Mouse (Mus musculus) neural tube, embryonic 12.5 days (tissue): Measurements from ENCODE around the gene Crkl. TPM values are rescaled to one million over a fixed set of nuclear protein-coding genes. Genes with fewer than 3 reads are reported as not detected.

ENCODE experiments used
- ATAC-seq: fragments of 200-750 bp; cut with Nextera tagmentation; 2 replicates; pipeline ENCODE4 v1.8.0; 2017; ENCODE audit warnings: low read depth, mild to moderate bottlenecking, moderate TSS enrichment, moderate library complexity; ENCODE audit not compliant: low FRiP score
- H3K27ac ChIP-seq: fragments of 300-500 bp; sonication (generic); 2 replicates; pipeline ENCODE4 v1.5.1; 2016
- H3K27me3 ChIP-seq: fragments of 300-500 bp; sonication (generic); replicated peaks from 2 replicates; pipeline ENCODE4 v1.6.1; 2016; ENCODE audit warnings: mild to moderate bottlenecking
- H3K36me3 ChIP-seq: fragments of 300-500 bp; sonication (generic); 2 replicates; pipeline ENCODE4 v1.6.1; 2016; ENCODE audit warnings: mild to moderate bottlenecking
- H3K4me1 ChIP-seq: fragments of 300-500 bp; sonication (generic); 2 replicates; pipeline ENCODE4 v1.6.1; 2016
- H3K4me2 ChIP-seq: fragments of 300-500 bp; sonication (generic); replicated peaks from 2 replicates; pipeline ENCODE4 v1.6.1; 2016; ENCODE audit warnings: mild to moderate bottlenecking
- H3K4me3 ChIP-seq: fragments of 300-500 bp; sonication (generic); 2 replicates; pipeline ENCODE4 v1.5.1; 2016
- H3K9ac ChIP-seq: fragments of 300-500 bp; sonication (generic); 2 replicates; pipeline ENCODE4 v1.6.1; 2016; ENCODE audit warnings: mild to moderate bottlenecking
- H3K9me3 ChIP-seq: fragments of 300-500 bp; sonication (generic); 2 replicates; pipeline ENCODE4 v1.6.1; 2016; ENCODE audit warnings: mild to moderate bottlenecking
- WGBS: fragments of 180-500 bp; shearing (Covaris S2); methylation state at CpG from one replicate; pipeline ENCODE4 v1.1.7; 2016; 5-methylcytosine and 5-hydroxymethylcytosine counted together
- polyA plus RNA-seq: library from polyadenylated mRNA; unstranded; fragments of >200 nt; fragmentation: Nextera tagmentation; extraction: Ambion mirVana; gene quantifications from 2 replicates; pipeline ENCODE4 v1.2.1, GENCODE M21; 2016

The Crkl gene
- polyA plus RNA-seq, 1 experiment from 2014 or later, result 91.0 TPM

GRCm38 (mm10) chr16:17510686-17511085, 58.9 kb downstream of the Crkl start:
- Histone ChIP-seq H3K9me3 (no peaks in the 10 kb centered on the region), H3K4me2 (peak overlapping the region; percentile 71; the same call in 1 of the 2 replicates), H3K9ac (no peak overlapping the region), H3K27ac (no peak overlapping the region), H3K36me3 (peaks cover 46% of the 10 kb centered on the region), H3K4me3 (no peak overlapping the region), H3K27me3 (no peaks in the 10 kb centered on the region), H3K4me1 (peaks cover 15% of the 10 kb centered on the region)
- WGBS, result 90% methylated on average over 2 of the region's 2 CpGs
- no peak for ATAC-seq

- H3K4me3 ChIP-seq, result no peak overlapping the region
- no peaks in the 10 kb centered on the region for H3K27me3 ChIP-seq
- H3K27ac ChIP-seq, result no peak overlapping the region
- no peaks in the 10 kb centered on the region for H3K9me3 ChIP-seq
- peaks cover 15% of the 10 kb centered on the region for H3K4me1 ChIP-seq
- ATAC-seq, result no peak
- no peak overlapping the region for H3K4me2 ChIP-seq
- H3K36me3 ChIP-seq, result peaks cover 53% of the 10 kb centered on the region
- 93% methylated on average over 4 of the region's 4 CpGs for WGBS
- H3K9ac ChIP-seq, result no peak overlapping the region
These were observed 59.6 kb downstream of the Crkl start for GRCm38 (mm10) chr16:17511431-17511830.

- Histone ChIP-seq H3K36me3 (peaks cover 95% of the 10 kb centered on the region), H3K4me2 (no peak overlapping the region), H3K9ac (no peak overlapping the region), H3K9me3 (no peaks in the 10 kb centered on the region), H3K27me3 (no peaks in the 10 kb centered on the region), H3K27ac (no peak overlapping the region), H3K4me1 (no peaks in the 10 kb centered on the region), H3K4me3 (no peak overlapping the region)
- WGBS, result 86% methylated on average over 2 of the region's 2 CpGs
- ATAC-seq, result no peak
These were observed 67.1 kb downstream of the Crkl start for GRCm38 (mm10) chr16:17518910-17519309.

- H3K36me3 ChIP-seq, result peaks cover 95% of the 10 kb centered on the region
- WGBS, result 94% methylated on average over 11 of the region's 11 CpGs
- H3K27me3 ChIP-seq, result no peaks in the 10 kb centered on the region
- H3K4me1 ChIP-seq, result no peaks in the 10 kb centered on the region
- no peaks in the 10 kb centered on the region for H3K9me3 ChIP-seq
- ATAC-seq, result no peak
- no peak overlapping the region for H3K4me3 ChIP-seq
- H3K4me2 ChIP-seq, result no peak overlapping the region
- no peak overlapping the region for H3K27ac ChIP-seq
- no peak overlapping the region for H3K9ac ChIP-seq
These were observed 72.4 kb downstream of the Crkl start for GRCm38 (mm10) chr16:17524156-17524555.

GRCm38 (mm10) chr16:17525524-17525923, 73.7 kb downstream of the Crkl start:
- H3K4me1 ChIP-seq, result peaks cover 10% of the 10 kb centered on the region
- H3K4me2 ChIP-seq, result no peak overlapping the region
- 93% methylated on average over 3 of the region's 3 CpGs for WGBS
- no peak overlapping the region for H3K9ac ChIP-seq
- peaks cover 81% of the 10 kb centered on the region for H3K36me3 ChIP-seq
- H3K27me3 ChIP-seq, result no peaks in the 10 kb centered on the region
- no peak overlapping the region for H3K27ac ChIP-seq
- no peaks in the 10 kb centered on the region for H3K9me3 ChIP-seq
- H3K4me3 ChIP-seq, result no peak overlapping the region
- ATAC-seq, result no peak

GRCm38 (mm10) chr16:17526223-17526622, 74.4 kb downstream of the Crkl start:
- ATAC-seq, result no peak
- H3K4me1 ChIP-seq, result peaks cover 10% of the 10 kb centered on the region
- H3K4me2 ChIP-seq, result no peak overlapping the region
- H3K27ac ChIP-seq, result no peak overlapping the region
- H3K27me3 ChIP-seq, result no peaks in the 10 kb centered on the region
- no peak overlapping the region for H3K9ac ChIP-seq
- no peak overlapping the region for H3K4me3 ChIP-seq
- no peaks in the 10 kb centered on the region for H3K9me3 ChIP-seq
- peaks cover 74% of the 10 kb centered on the region for H3K36me3 ChIP-seq
- WGBS, result 91% methylated on average over 6 of the region's 6 CpGs

- Histone ChIP-seq H3K9ac (no peak overlapping the region), H3K9me3 (no peaks in the 10 kb centered on the region), H3K36me3 (peaks cover 60% of the 10 kb centered on the region), H3K4me1 (peaks cover 16% of the 10 kb centered on the region), H3K27ac (no peak overlapping the region), H3K27me3 (no peaks in the 10 kb centered on the region), H3K4me2 (no peak overlapping the region), H3K4me3 (no peak overlapping the region)
- ATAC-seq, result no peak
These were observed 75.8 kb downstream of the Crkl start for GRCm38 (mm10) chr16:17527606-17528005.

- 86% methylated on average over 13 of the region's 13 CpGs for WGBS
- H3K27ac ChIP-seq, result no peak overlapping the region
These were observed 76.5 kb downstream of the Crkl start for GRCm38 (mm10) chr16:17528276-17528675.

GRCm38 (mm10) chr16:17529981-17530586, 78.3 kb downstream of the Crkl start:
- Histone ChIP-seq H3K4me3 (peak overlapping the region; percentile 60), H3K36me3 (peaks cover 38% of the 10 kb centered on the region), H3K27ac (peak overlapping the region; percentile 72), H3K9ac (peak overlapping the region; percentile 79), H3K4me1 (peaks cover 16% of the 10 kb centered on the region), H3K27me3 (no peaks in the 10 kb centered on the region), H3K4me2 (peak overlapping the region; percentile 84), H3K9me3 (no peaks in the 10 kb centered on the region)
- peak; percentile 38 for ATAC-seq
- WGBS, result 19% methylated on average over 17 of the region's 17 CpGs

More at GRCm38 (mm10) chr16:17528276-17528675, 76.5 kb downstream of the Crkl start:
- H3K36me3 ChIP-seq, result peaks cover 54% of the 10 kb centered on the region
- H3K9me3 ChIP-seq, result no peaks in the 10 kb centered on the region
- H3K4me3 ChIP-seq, result no peak overlapping the region
- H3K4me1 ChIP-seq, result peaks cover 16% of the 10 kb centered on the region
- no peak for ATAC-seq
- H3K27me3 ChIP-seq, result no peaks in the 10 kb centered on the region
- no peak overlapping the region for H3K9ac ChIP-seq
- H3K4me2 ChIP-seq, result no peak overlapping the region

GRCm38 (mm10) chr16:17530640-17531288, 79.0 kb downstream of the Crkl start, which contains the start of gene Thap7:
TSS of gene Thap7 (minus strand) at chr16:17531136.
- Histone ChIP-seq H3K4me2 (peak within 1 kb of the TSS; percentile 84), H3K4me3 (peak within 1 kb of the TSS; percentile 60), H3K27me3 (no peaks in the 10 kb centered on the region), H3K36me3 (peaks cover 32% of the 10 kb centered on the region), H3K4me1 (peaks cover 16% of the 10 kb centered on the region), H3K27ac (peak within 1 kb of the TSS; percentile 72), H3K9ac (peak within 1 kb of the TSS; percentile 79), H3K9me3 (no peaks in the 10 kb centered on the region)
- WGBS, result under 1% methylated on average over 67 of the region's 67 CpGs
- peak; percentile 96 for ATAC-seq

- 57% methylated on average over 4 of the region's 4 CpGs for WGBS
- H3K27me3 ChIP-seq, result no peaks in the 10 kb centered on the region
These were observed 80.5 kb downstream of the Crkl start for GRCm38 (mm10) chr16:17532271-17532670.

GRCm38 (mm10) chr16:17532676-17533329, 81.0 kb downstream of the Crkl start:
- no peak overlapping the region for H3K9ac ChIP-seq
- H3K9me3 ChIP-seq, result no peaks in the 10 kb centered on the region
- no peak overlapping the region for H3K4me3 ChIP-seq
- no peak overlapping the region for H3K4me2 ChIP-seq
- H3K27me3 ChIP-seq, result no peaks in the 10 kb centered on the region
- peaks cover 11% of the 10 kb centered on the region for H3K36me3 ChIP-seq
- ATAC-seq, result no peak
- peaks cover 16% of the 10 kb centered on the region for H3K4me1 ChIP-seq
- 71% methylated on average over 14 of the region's 14 CpGs for WGBS
- H3K27ac ChIP-seq, result no peak overlapping the region

More at GRCm38 (mm10) chr16:17532271-17532670, 80.5 kb downstream of the Crkl start:
- Histone ChIP-seq H3K9ac (no peak overlapping the region), H3K36me3 (peaks cover 17% of the 10 kb centered on the region), H3K4me2 (peak overlapping the region; percentile 84), H3K4me3 (no peak overlapping the region), H3K9me3 (no peaks in the 10 kb centered on the region), H3K4me1 (peaks cover 16% of the 10 kb centered on the region), H3K27ac (no peak overlapping the region)
- no peak for ATAC-seq
